Mouse (Mus musculus): ENCODE measurements around the gene Letm1. TPM values are rescaled to one million over a fixed set of nuclear protein-coding genes. Genes with fewer than 3 reads are reported as not detected.

Letm1 gene
- 4.4 TPM for polyA plus RNA-seq (2014; fragmentation: Illumina TruSeq; extraction: RNeasy Lipid Tissue Mini Kit (QIAGEN cat#74804); ENCODE audit: low read depth, low replicate concordance)

DNA sequence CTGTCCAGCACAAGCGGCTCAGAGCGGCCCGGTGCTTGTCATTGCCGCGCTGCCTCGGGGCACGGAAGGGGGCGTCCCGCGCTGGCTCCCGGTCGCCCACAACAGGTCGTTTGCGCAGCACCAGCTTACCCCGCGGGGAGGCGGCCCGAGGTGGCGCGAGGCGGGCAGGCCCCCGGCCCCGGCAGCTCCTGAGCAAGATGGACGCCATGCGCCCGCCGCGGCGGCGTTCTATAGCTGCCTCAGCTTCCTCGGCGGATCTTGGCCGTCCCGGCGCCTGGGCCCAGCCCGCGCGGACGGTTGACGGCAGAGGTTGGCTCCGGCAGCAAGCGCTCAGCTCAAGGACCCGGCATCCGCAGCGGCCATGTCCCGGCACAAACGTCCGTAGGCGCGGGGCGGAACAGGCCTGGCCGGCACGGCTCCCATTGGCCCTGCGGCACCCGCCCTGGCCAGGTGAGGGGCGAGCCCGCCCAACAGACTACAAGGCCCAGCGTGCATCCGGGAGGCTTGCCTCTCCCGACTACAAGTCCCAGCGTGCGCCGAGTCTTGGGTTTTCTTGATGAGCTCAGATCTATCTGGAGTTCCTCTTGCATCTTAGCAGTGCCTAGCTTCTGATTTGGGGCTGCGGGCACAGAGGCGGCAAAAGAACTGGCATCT, at the start of gene Letm1:
Gene Letm1 (minus strand): TSS at position 473 of the 654 bp plus-strand sequence.

GRCm38 (mm10) chr5:33819876-33820732, 37.5 kb upstream of the Letm1 start, which contains the start of gene Nsd2:
Nsd2 (plus strand) TSS chr5:33820725.

GRCm38 (mm10) chr5:33721541-33722265, 60.9 kb downstream of the Letm1 start, which contains the start of gene Fgfr3:
Fgfr3 (plus strand) TSS chr5:33721674.

Other genes with a start within 250 kb of the Letm1 start
- 5.7 TPM for gene Fam53a, start 153.2 kb downstream of the Letm1 start, polyA plus RNA-seq (2014; fragmentation: Illumina TruSeq; extraction: RNeasy Lipid Tissue Mini Kit (QIAGEN cat#74804); ENCODE audit: low read depth, low replicate concordance)
- 13.9 TPM for gene Gm9903, start 152.9 kb downstream of the Letm1 start, polyA plus RNA-seq (2014; fragmentation: Illumina TruSeq; extraction: RNeasy Lipid Tissue Mini Kit (QIAGEN cat#74804); ENCODE audit: low read depth, low replicate concordance)
- 208 TPM for gene Slbp, start 130.2 kb downstream of the Letm1 start, polyA plus RNA-seq (2014; fragmentation: Illumina TruSeq; extraction: RNeasy Lipid Tissue Mini Kit (QIAGEN cat#74804); ENCODE audit: low read depth, low replicate concordance)
- gene Tacc3, start 124.7 kb downstream of the Letm1 start, polyA plus RNA-seq (2014; fragmentation: Illumina TruSeq; extraction: RNeasy Lipid Tissue Mini Kit (QIAGEN cat#74804); ENCODE audit: low read depth, low replicate concordance): 130 TPM
- gene Tmem129, start 124.4 kb downstream of the Letm1 start, polyA plus RNA-seq (2014; fragmentation: Illumina TruSeq; extraction: RNeasy Lipid Tissue Mini Kit (QIAGEN cat#74804); ENCODE audit: low read depth, low replicate concordance): 20.1 TPM
- 0.34 TPM for gene Fgfr3, start 61.1 kb downstream of the Letm1 start, polyA plus RNA-seq (2014; fragmentation: Illumina TruSeq; extraction: RNeasy Lipid Tissue Mini Kit (QIAGEN cat#74804); ENCODE audit: low read depth, low replicate concordance)
- 330 TPM for gene Nsd2, start 37.9 kb upstream of the Letm1 start, polyA plus RNA-seq (2014; fragmentation: Illumina TruSeq; extraction: RNeasy Lipid Tissue Mini Kit (QIAGEN cat#74804); ENCODE audit: low read depth, low replicate concordance)
- 6.4 TPM for gene Nelfa, start 153.6 kb upstream of the Letm1 start, polyA plus RNA-seq (2014; fragmentation: Illumina TruSeq; extraction: RNeasy Lipid Tissue Mini Kit (QIAGEN cat#74804); ENCODE audit: low read depth, low replicate concordance)
- not detected for gene Gm1673, start 200.6 kb upstream of the Letm1 start, polyA plus RNA-seq (2014; fragmentation: Illumina TruSeq; extraction: RNeasy Lipid Tissue Mini Kit (QIAGEN cat#74804); ENCODE audit: low read depth, low replicate concordance)
- gene Nat8l, start 213.2 kb upstream of the Letm1 start, polyA plus RNA-seq (2014; fragmentation: Illumina TruSeq; extraction: RNeasy Lipid Tissue Mini Kit (QIAGEN cat#74804); ENCODE audit: low read depth, low replicate concordance): 0.04 TPM

Measured in testis, adult 10 weeks (tissue).